Mouse (Mus musculus) MN1 (cell line): ENCODE data around the gene Csrp3.

Experiments used
- DNase-seq: peaks from one replicate; pipeline ENCODE4 v3.0.0-alpha.2; 2016; ENCODE audit warnings: low spot score

Csrp3 gene

GRCm38 (mm10) chr7:48829177-48829910, 18.5 kb downstream of the Csrp3 start:
- DNase-seq, result no peak

- no peak for DNase-seq
Measured at GRCm38 (mm10) chr7:48825170-48825569, 22.7 kb downstream of the Csrp3 start.

GRCm38 (mm10) chr7:48824671-48825070, 23.2 kb downstream of the Csrp3 start:
- DNase-seq, result no peak

- no peak for DNase-seq
Measured at GRCm38 (mm10) chr7:48823621-48824020, 24.2 kb downstream of the Csrp3 start.

- no peak for DNase-seq
Measured at GRCm38 (mm10) chr7:48821654-48822053, 26.2 kb downstream of the Csrp3 start.

GRCm38 (mm10) chr7:48813594-48813993, 34.2 kb downstream of the Csrp3 start:
- no peak for DNase-seq

- no peak for DNase-seq
Measured at GRCm38 (mm10) chr7:48812358-48812757, 35.5 kb downstream of the Csrp3 start.

- DNase-seq, result no peak
Measured at GRCm38 (mm10) chr7:48810652-48811051, 37.2 kb downstream of the Csrp3 start.

- DNase-seq, result no peak
Measured at GRCm38 (mm10) chr7:48806587-48806986, 41.2 kb downstream of the Csrp3 start.

GRCm38 (mm10) chr7:48803381-48803780, 44.5 kb downstream of the Csrp3 start:
- DNase-seq, result no peak

- DNase-seq, result no peak
Measured at GRCm38 (mm10) chr7:48795130-48795529, 52.7 kb downstream of the Csrp3 start.

- DNase-seq, result no peak
Measured at GRCm38 (mm10) chr7:48791412-48791811, 56.4 kb downstream of the Csrp3 start.

- no peak for DNase-seq
Measured at GRCm38 (mm10) chr7:48790117-48790516, 57.7 kb downstream of the Csrp3 start.

GRCm38 (mm10) chr7:48788851-48789572, 58.8 kb downstream of the Csrp3 start, which contains the start of gene Zdhhc13:
Zdhhc13 (plus strand) TSS chr7:48789003.
- peak; percentile 89 for DNase-seq

GRCm38 (mm10) chr7:48788348-48788747, 59.5 kb downstream of the Csrp3 start:
- DNase-seq, result peak; percentile 6

- DNase-seq, result no peak
Measured at GRCm38 (mm10) chr7:48784773-48785523, 62.9 kb downstream of the Csrp3 start.

- DNase-seq, result no peak
Measured at GRCm38 (mm10) chr7:48782432-48782831, 65.4 kb downstream of the Csrp3 start.
